ENCODE assay signal across 18 mouse cellular contexts in genomic region chr1:194637391-194638304, GRCm38 (mm10). TPM values are rescaled to one million over a fixed set of nuclear protein-coding genes. Genes with fewer than 3 reads are reported as not detected.
A peak's percentile ranks its signal among the peaks of the same experiment; 100 is the strongest.
DNase-seq lines count a peak whose midpoint lies in the region; ATAC-seq and TF ChIP-seq lines count a peak whose summit lies in the region.
"Had no signal": no experiment of that assay in that cellular context is flagged by ENCODE, and none has a peak within 500 bp of the region (broad histone marks: within the 10 kb centered on the region; RNA-seq: fewer than 3 reads in every experiment).

No protein-coding gene starts in this region.

- no peak overlapping the region for H3K4me3 ChIP-seq in heart, adult 2 months
- H3K4me3 ChIP-seq in embryonic facial prominence, embryonic 11.5 days (ENCODE audit: low read depth, low read length) = no peak overlapping the region
- H3K4me3 ChIP-seq in forebrain, postnatal 0 days (ENCODE audit: low read depth, low read length) = no peak overlapping the region
- no peak overlapping the region for H3K4me3 ChIP-seq in midbrain, embryonic 13.5 days (replicated peaks)
- H3K4me3 ChIP-seq: limb, embryonic 15.5 days; megakaryocyte, embryonic 14.5 days had no signal

- WGBS in heart, adult 2 months = 56% methylated on average over 5 of the region's 5 CpGs
- WGBS in embryonic facial prominence, embryonic 11.5 days = 13% methylated on average over 5 of the region's 5 CpGs
- WGBS in forebrain, postnatal 0 days = 18% methylated on average over 5 of the region's 5 CpGs
- WGBS in midbrain, embryonic 13.5 days = 6% methylated on average over 5 of the region's 5 CpGs

- H3K79me2 ChIP-seq in heart, adult 2 months (replicated peaks; ENCODE audit: control insufficient read depth, insufficient read depth, low read length) = peaks cover 7% of the 10 kb centered on the region

- no peak for DNase-seq in heart, adult 2 months
- DNase-seq in heart, postnatal 25 days (ENCODE audit: low spot score) = no peak
- DNase-seq in embryonic facial prominence, embryonic 11.5 days (ENCODE audit: low spot score) = peak; percentile 32
- DNase-seq in forebrain, postnatal 0 days = no peak
- no peak for DNase-seq in thymus, postnatal 0 days (ENCODE audit: low spot score)
- DNase-seq in layer of hippocampus, adult 9-10 months (ENCODE audit: low spot score) = no peak
- DNase-seq: adrenal gland, postnatal 25 days; B cell, adult 2 months; cerebellum, adult 2 months; gastrocnemius, postnatal 36 days; kidney, adult 18-20 months; kidney, postnatal 14 days; layer of hippocampus, adult 9-11 months; lung, postnatal 10 days; thymus, adult 18-20 months had no signal

- H3K9me3 ChIP-seq in embryonic facial prominence, embryonic 11.5 days (replicated peaks; ENCODE audit: control insufficient read depth, low read length) = no peaks in the 10 kb centered on the region
- no peaks in the 10 kb centered on the region for H3K9me3 ChIP-seq in forebrain, postnatal 0 days (ENCODE audit: low read length)
- H3K9me3 ChIP-seq in midbrain, embryonic 13.5 days = no peaks in the 10 kb centered on the region
- H3K9me3 ChIP-seq: limb, embryonic 15.5 days; megakaryocyte, embryonic 14.5 days had no signal

- no peak overlapping the region for H3K9ac ChIP-seq in heart, adult 2 months (ENCODE audit: low read depth, low read length)
- no peak overlapping the region for H3K9ac ChIP-seq in embryonic facial prominence, embryonic 11.5 days (replicated peaks; ENCODE audit: low read length)
- H3K9ac ChIP-seq in forebrain, postnatal 0 days = no peak overlapping the region
- no peak overlapping the region for H3K9ac ChIP-seq in midbrain, embryonic 13.5 days (replicated peaks)
- H3K9ac ChIP-seq: limb, embryonic 15.5 days had no signal

- peaks cover 60% of the 10 kb centered on the region for H3K36me3 ChIP-seq in heart, adult 2 months (ENCODE audit: control insufficient read depth, insufficient read depth, low read length)
- no peaks in the 10 kb centered on the region for H3K36me3 ChIP-seq in embryonic facial prominence, embryonic 11.5 days (replicated peaks; ENCODE audit: control insufficient read depth, insufficient read depth, low read depth, low read length)
- H3K36me3 ChIP-seq in forebrain, postnatal 0 days (ENCODE audit: insufficient read depth) = no peaks in the 10 kb centered on the region
- no peaks in the 10 kb centered on the region for H3K36me3 ChIP-seq in midbrain, embryonic 13.5 days
- H3K36me3 ChIP-seq: limb, embryonic 15.5 days had no signal

- no peaks in the 10 kb centered on the region for H3K27me3 ChIP-seq in heart, adult 2 months (ENCODE audit: control insufficient read depth, insufficient read depth, low read length)
- no peaks in the 10 kb centered on the region for H3K27me3 ChIP-seq in embryonic facial prominence, embryonic 11.5 days (ENCODE audit: control insufficient read depth, insufficient read depth, low read length)
- H3K27me3 ChIP-seq in forebrain, postnatal 0 days (ENCODE audit: insufficient read depth, low read length) = no peaks in the 10 kb centered on the region
- H3K27me3 ChIP-seq in midbrain, embryonic 13.5 days = no peaks in the 10 kb centered on the region
- H3K27me3 ChIP-seq: limb, embryonic 15.5 days had no signal

- TF ChIP-seq EP300 in heart, adult 2 months (IDR thresholded peaks at IDR 0.05; ENCODE audit: insufficient read depth, low read depth, low read length) = no peak

- TF ChIP-seq CTCF in heart, adult 2 months (IDR thresholded peaks at IDR 0.05) = no peak
- TF ChIP-seq CTCF in forebrain, postnatal 0 days (IDR thresholded peaks at IDR 0.05; ENCODE audit: low read depth) = no peak

- H3K4me1 ChIP-seq in heart, adult 2 months (ENCODE audit: control insufficient read depth, insufficient read depth, low read length) = peaks cover 46% of the 10 kb centered on the region
- H3K4me1 ChIP-seq in embryonic facial prominence, embryonic 11.5 days (ENCODE audit: control insufficient read depth, insufficient read depth, low read length) = 0 out of 2 replicates have a peak, but pooled peaks cover 3% of the 10 kb centered on the region
- peaks cover 19% of the 10 kb centered on the region; the same call in 1 of the 2 replicates for H3K4me1 ChIP-seq in forebrain, postnatal 0 days (ENCODE audit: insufficient read depth)
- H3K4me1 ChIP-seq in midbrain, embryonic 13.5 days (replicated peaks) = peaks cover 40% of the 10 kb centered on the region

- ATAC-seq in embryonic facial prominence, embryonic 11.5 days (replicated peaks; ENCODE audit: insufficient number of reproducible peaks, low FRiP score, low TSS enrichment, low read depth) = peak; percentile 76
- peak; percentile 83 for ATAC-seq in forebrain, postnatal 0 days
- peak; percentile 86 for ATAC-seq in midbrain, embryonic 13.5 days

- H3K27ac ChIP-seq in heart, adult 2 months = peak overlapping the region; percentile 29; the same call in 1 of the 2 replicates
- H3K27ac ChIP-seq in embryonic facial prominence, embryonic 11.5 days (replicated peaks; ENCODE audit: low read depth, low read length) = no peak overlapping the region
- H3K27ac ChIP-seq in forebrain, postnatal 0 days (ENCODE audit: low read depth, low read length) = no peak overlapping the region
- peak overlapping the region; percentile 48; the same call in 1 of the 2 replicates for H3K27ac ChIP-seq in midbrain, embryonic 13.5 days
- H3K27ac ChIP-seq: limb, embryonic 15.5 days had no signal

- no peak overlapping the region for H3K4me2 ChIP-seq in embryonic facial prominence, embryonic 11.5 days (ENCODE audit: low read depth, low read length)
- H3K4me2 ChIP-seq in forebrain, postnatal 0 days (ENCODE audit: low read depth) = no peak overlapping the region
- peak overlapping the region; percentile 7; the same call in 1 of the 2 replicates for H3K4me2 ChIP-seq in midbrain, embryonic 13.5 days (replicated peaks)
- H3K4me2 ChIP-seq: limb, embryonic 15.5 days had no signal

- no peak for TF ChIP-seq POLR2A in heart, adult 2 months (IDR thresholded peaks at IDR 0.05; ENCODE audit: insufficient read depth, low read depth, low read length)

- intact Hi-C loops in heart, adult 2 months (cut with DNase I) = no loop called here
- intact Hi-C loops in heart, postnatal 25 days (cut with DNase I) = no loop called here

RNA-seq across cellular contexts. Expression of gene Plxna2, which starts 19.6 kb away (rescaled TPM):
- total RNA-seq in heart, adult 2 months (2021) = 10 to 100 TPM; 22.6 to 30.6 TPM
- polyA plus RNA-seq in heart, adult 2 months (2012; rRNA removed) = 9.8 and 16.7 TPM in 2 replicates
- 10 to 100 TPM; 25.8 to 26.7 TPM for total RNA-seq in heart, postnatal 25 days (2021)
- polyA plus RNA-seq in embryonic facial prominence, embryonic 11.5 days (2014; fragmentation: Nextera tagmentation; extraction: Ambion mirVana) = 8.4 and 9.7 TPM in 2 replicates
- total RNA-seq in forebrain, postnatal 0 days (2014; rRNA removed) = 69.3 and 83.6 TPM in 2 replicates
- 14.5 and 18.6 TPM in 2 replicates for polyA plus RNA-seq in forebrain, postnatal 0 days (2015; fragmentation: Nextera tagmentation; extraction: Ambion mirVana)
- 20.4 and 23.3 TPM in 2 replicates for polyA plus RNA-seq in midbrain, embryonic 13.5 days (2015; fragmentation: Nextera tagmentation; extraction: Ambion mirVana)
- 0.87 and 0.95 TPM in 2 replicates for polyA plus RNA-seq in thymus, postnatal 0 days (2015; fragmentation: Nextera tagmentation; extraction: Ambion mirVana)

Comparison
In these comparisons a context has a peak if more than half of its experiments do, and no peak if none do; other contexts are left out.
1. H3K27ac ChIP-seq: peak in heart, adult 2 months (single experiment) and midbrain, embryonic 13.5 days (single experiment); none in embryonic facial prominence, embryonic 11.5 days (single experiment) and forebrain, postnatal 0 days (single experiment).
2. Peak in every context shown above with its lines, with median percentiles within 50 percentile points of each other: ATAC-seq.